Mouse (Mus musculus) megakaryocyte, adult 5-6 weeks (primary cell): ENCODE measurements around the gene Clnk. TPM values are rescaled to one million over a fixed set of nuclear protein-coding genes. Genes with fewer than 3 reads are reported as not detected.

Source experiments
- ATAC-seq: 2 replicates; pipeline ENCODE4 v1.8.0; 2016; ENCODE audit warnings: mild to moderate bottlenecking, inconsistent platforms; ENCODE audit not compliant: poor library complexity, severe bottlenecking
- total RNA-seq, 2 experiments: library from RNA; stranded (forward) in 1 of 2; stranded (reverse) in 1 of 2; fragments of 153-499, 151-499 nt in 1 of 2; fragments of 221-1000, 200-1000 nt in 1 of 2; gene quantifications; 2 replicates each; pipeline versions ENCODE4 v1.2.3 to v1.2.4; 2015 to 2017

Gene Clnk
- total RNA-seq, 2 experiments from 2014 or later, result 0.29 to 0.38 TPM

- ATAC-seq, result no peak
These were observed 96.6 kb downstream of the Clnk start for GRCm38 (mm10) chr5:38780045-38780444.

GRCm38 (mm10) chr5:38775500-38775899 is 101.1 kb downstream of the Clnk start:
- ATAC-seq, result no peak

- peak; percentile 54; the same call in 1 of the 2 replicates for ATAC-seq
These were observed 121.7 kb downstream of the Clnk start for GRCm38 (mm10) chr5:38754950-38755349.

- no peak for ATAC-seq
These were observed 123.9 kb downstream of the Clnk start for GRCm38 (mm10) chr5:38752749-38753148.

GRCm38 (mm10) chr5:38708940-38709581 is 167.6 kb downstream of the Clnk start:
- ATAC-seq, result no peak

GRCm38 (mm10) chr5:38707364-38708075 is 169.1 kb downstream of the Clnk start:
- ATAC-seq, result peak; percentile 86

- ATAC-seq, result no peak
These were observed 173.7 kb downstream of the Clnk start for GRCm38 (mm10) chr5:38702941-38703340.

- ATAC-seq, result no peak
These were observed 174.5 kb downstream of the Clnk start for GRCm38 (mm10) chr5:38702091-38702490.

GRCm38 (mm10) chr5:38698466-38698865 is 178.1 kb downstream of the Clnk start:
- no peak for ATAC-seq

GRCm38 (mm10) chr5:38698046-38698445 is 178.6 kb downstream of the Clnk start:
- no peak for ATAC-seq

GRCm38 (mm10) chr5:38696616-38697375 is 179.8 kb downstream of the Clnk start:
- no peak for ATAC-seq

- ATAC-seq, result no peak
These were observed 183.8 kb downstream of the Clnk start for GRCm38 (mm10) chr5:38692859-38693258.

- no peak for ATAC-seq
These were observed 187.4 kb downstream of the Clnk start for GRCm38 (mm10) chr5:38689186-38689585.

GRCm38 (mm10) chr5:38687694-38688093 is 188.9 kb downstream of the Clnk start:
- ATAC-seq, result no peak

GRCm38 (mm10) chr5:38684164-38684911 is 192.3 kb downstream of the Clnk start, which contains the start of gene Zfp518b:
Gene Zfp518b (minus strand): TSS chr5:38684826.
- peak; percentile 89 for ATAC-seq

GRCm38 (mm10) chr5:38658836-38659235 is 217.8 kb downstream of the Clnk start:
- no peak for ATAC-seq

Other genes starting within 250 kb of the Clnk start
- 5.2 and 12.5 TPM in 2 replicates for gene Zfp518b, start 192.0 kb downstream of the Clnk start, total RNA-seq (2015)
- gene Zfp518b, start 192.0 kb downstream of the Clnk start, total RNA-seq (2017), result 4.3 and 7.4 TPM in 2 replicates